Mouse (Mus musculus): ENCODE measurements around the gene Actr5.

- TF ChIP-seq CTCF (IDR thresholded peaks at IDR 0.05; ENCODE audit: low read depth) (no peak), EP300 (IDR thresholded peaks at IDR 0.05; ENCODE audit: low read depth) (no peak)
Observed at GRCm38 (mm10) chr2:158590495-158590894, 34.2 kb upstream of the Actr5 start.

Measured in liver, embryonic 14.5 days (tissue).